Mouse (Mus musculus) neural tube, postnatal 0 days (tissue): ENCODE results near the gene Cmtm3. TPM values are rescaled to one million over a fixed set of nuclear protein-coding genes. Genes with fewer than 3 reads are reported as not detected.

Experiments used
- polyA plus RNA-seq: library from polyadenylated mRNA; unstranded; fragments of >200 nt; fragmentation: Nextera tagmentation; extraction: Ambion mirVana; gene quantifications from 2 replicates; pipeline ENCODE4 v1.2.1, GENCODE M21; 2015

The Cmtm3 gene
- polyA plus RNA-seq: 42.9 and 43.7 TPM in 2 replicates

GRCm38 (mm10) chr8:104339229-104339982, at the start of gene Cmtm3:
TSS of gene Cmtm3 (plus strand) at chr8:104339410.

DNA sequence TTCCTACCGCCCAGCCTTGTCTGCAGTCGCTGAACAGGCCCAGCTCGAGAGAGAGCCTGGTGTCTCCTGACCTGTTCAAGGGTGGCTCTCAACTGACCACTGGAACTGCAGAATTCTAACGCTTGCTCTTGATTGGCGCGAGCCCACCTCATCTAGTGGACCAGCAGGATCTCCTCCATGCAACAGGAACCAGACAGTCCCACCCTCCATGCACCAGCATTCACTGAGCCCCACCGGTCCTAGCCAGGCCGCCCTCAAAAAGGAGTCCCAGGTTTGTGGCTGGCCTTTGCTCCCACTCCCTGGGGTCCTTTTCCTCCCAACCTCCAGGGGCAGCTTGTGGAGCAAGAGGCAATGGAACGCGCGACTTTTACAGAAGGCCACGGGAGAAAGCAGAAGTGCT, 46.1 kb upstream of the Cmtm3 start, which contains the start of gene Cmtm2a:
Gene Cmtm2a, minus strand, starts transcription at position 101 of the 400 bp plus-strand sequence.

DNA sequence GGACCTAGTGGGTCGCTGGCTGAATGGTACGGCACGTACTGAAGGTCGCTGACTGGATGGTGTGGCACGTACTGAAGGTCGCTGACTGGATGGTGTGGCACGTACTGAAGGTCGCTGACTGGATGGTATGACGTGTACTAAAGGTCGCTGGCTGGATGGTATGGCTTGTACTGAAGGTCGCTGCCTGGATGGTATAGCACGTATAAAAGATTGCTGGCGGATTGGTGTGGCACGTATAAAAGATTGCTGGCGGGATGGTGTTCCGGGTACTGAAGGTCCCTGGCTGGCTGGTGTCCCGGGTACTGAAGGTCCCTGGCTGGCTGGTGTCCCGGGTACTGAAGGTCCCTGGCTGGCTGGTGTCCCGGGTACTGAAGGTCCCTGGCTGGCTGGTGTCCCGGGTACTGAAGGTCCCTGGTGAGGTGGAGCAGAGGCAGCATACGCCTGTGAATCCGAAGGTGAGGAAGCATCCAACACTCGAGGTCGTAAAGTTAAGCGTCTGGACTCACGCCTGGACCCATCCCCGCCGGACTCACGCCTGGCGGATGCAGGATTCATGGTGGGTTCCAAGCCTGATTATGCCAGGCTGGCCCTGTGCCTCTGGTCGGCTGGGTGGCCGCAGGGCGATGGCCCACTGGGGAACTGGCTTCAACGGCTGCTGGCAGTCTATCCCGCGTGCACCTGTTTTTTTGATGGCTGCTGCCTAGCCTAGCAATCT, 29.6 kb upstream of the Cmtm3 start, which contains the start of the genes Gm45711 and Cmtm1:
Gene Gm45711, minus strand, starts transcription at position 641 of the 715 bp plus-strand sequence.
Gene Cmtm1, minus strand, starts transcription at position 705 of the 715 bp plus-strand sequence.

DNA sequence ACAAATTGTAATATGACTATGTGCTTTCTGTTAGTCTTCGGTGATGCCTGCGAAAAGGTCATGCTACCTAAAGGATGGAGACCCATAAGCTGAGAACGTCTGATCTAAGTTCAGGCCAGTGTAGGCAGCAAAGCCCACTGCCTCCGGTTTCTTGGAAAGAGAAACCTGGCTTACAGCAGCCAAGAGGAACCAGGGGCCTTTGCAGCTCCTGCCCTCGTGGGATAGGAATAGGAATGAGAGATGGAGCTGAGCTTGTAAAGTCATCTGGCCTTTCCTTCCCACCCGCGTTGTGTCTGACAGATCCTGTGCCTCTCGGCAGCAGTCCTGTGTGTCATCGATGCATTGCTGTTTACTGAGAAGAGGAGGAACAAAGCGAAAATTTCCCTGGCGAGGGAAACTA, 17.9 kb upstream of the Cmtm3 start, which contains the start of gene Gm11020:
Gene Gm11020, plus strand, starts transcription at position 301 of the 400 bp plus-strand sequence.

GRCm38 (mm10) chr8:104321930-104322329, 17.3 kb upstream of the Cmtm3 start, which contains the start of gene Cmtm2b:
TSS of gene Cmtm2b (plus strand) at chr8:104322230.

GRCm38 (mm10) chr8:104395703-104396357, 56.6 kb downstream of the Cmtm3 start, which contains the start of gene Cmtm4:
TSS of gene Cmtm4 (minus strand) at chr8:104395807.

Other genes starting within 250 kb of the Cmtm3 start
- 10.1 and 10.2 TPM in 2 replicates for gene Cdh5, start 237.8 kb upstream of the Cmtm3 start, polyA plus RNA-seq
- gene Bean1, start 169.0 kb upstream of the Cmtm3 start, polyA plus RNA-seq: 18.3 and 18.5 TPM in 2 replicates
- 41.3 and 47.5 TPM in 2 replicates for gene Tk2, start 90.9 kb upstream of the Cmtm3 start, polyA plus RNA-seq
- 34.6 and 35.5 TPM in 2 replicates for gene Cklf, start 88.5 kb upstream of the Cmtm3 start, polyA plus RNA-seq
- gene Cmtm2a, start 46.2 kb upstream of the Cmtm3 start, polyA plus RNA-seq: not detected in 2 replicates
- not detected in 2 replicates for gene Gm45711, start 29.3 kb upstream of the Cmtm3 start, polyA plus RNA-seq
- gene Cmtm1, start 29.3 kb upstream of the Cmtm3 start, polyA plus RNA-seq: not detected in 2 replicates
- not detected in 2 replicates for gene Gm11020, start 17.8 kb upstream of the Cmtm3 start, polyA plus RNA-seq
- not detected in 2 replicates for gene Cmtm2b, start 17.2 kb upstream of the Cmtm3 start, polyA plus RNA-seq
- 3.6 TPM in 2 replicates for gene Cmtm4, start 56.4 kb downstream of the Cmtm3 start, polyA plus RNA-seq
- 64.4 and 64.5 TPM in 2 replicates for gene Dync1li2, start 103.6 kb downstream of the Cmtm3 start, polyA plus RNA-seq
- gene Terb1, start 170.5 kb downstream of the Cmtm3 start, polyA plus RNA-seq: 0.75 and 0.86 TPM in 2 replicates
- gene Nae1, start 195.2 kb downstream of the Cmtm3 start, polyA plus RNA-seq: 80.8 and 85.7 TPM in 2 replicates
- gene Car7, start 195.3 kb downstream of the Cmtm3 start, polyA plus RNA-seq: 2.8 and 3.6 TPM in 2 replicates